Mouse (Mus musculus): Measurements from ENCODE around the gene Gna13.

DNA sequence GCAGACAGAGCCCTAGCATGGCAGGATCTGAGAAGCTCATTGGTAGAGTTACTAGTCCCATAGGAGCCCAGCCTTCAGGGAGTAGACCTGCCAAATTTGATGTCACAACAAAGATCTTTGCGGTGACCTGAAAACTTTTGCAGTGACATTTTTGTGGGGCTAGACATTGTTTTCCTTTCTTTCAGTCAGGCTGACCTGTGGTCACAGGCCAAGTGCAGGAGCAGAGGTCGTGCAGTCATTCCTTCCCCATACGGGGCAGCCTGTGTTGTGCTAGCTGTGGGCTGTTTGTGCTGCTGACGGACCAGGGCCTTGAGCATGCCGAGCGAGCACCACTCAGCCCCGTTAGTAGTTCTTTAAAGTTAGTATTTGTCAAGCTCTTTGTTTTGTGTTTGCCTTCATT lies 29.1 kb downstream of the Gna13 start:
- no peak for TF ChIP-seq CHD2 (IDR thresholded peaks at IDR 0.05; ENCODE audit: low read depth, low read length)
- no peak for TF ChIP-seq ZC3H11A (IDR thresholded peaks at IDR 0.05; ENCODE audit: borderline replicate concordance, low read depth, low read length)
- TF ChIP-seq ZNF384 (IDR thresholded peaks at IDR 0.05; ENCODE audit: low read depth, low read length): no peak
- no peak for TF ChIP-seq HCFC1 (IDR thresholded peaks at IDR 0.05; ENCODE audit: borderline replicate concordance, insufficient read depth, low read length)
- no peak for TF ChIP-seq MAFK (IDR thresholded peaks at IDR 0.05; ENCODE audit: insufficient read depth, low read depth, low read length)

Data from ES-E14 (cell line).